Mouse (Mus musculus): ENCODE measurements at regions not wholly inside any gene's neighbourhood (a gene's known extent, or its start where the extent isn't known, plus 50 kb on each side); places are given as distances from the start of the nearest gene placed in this dataset.

GRCm38 (mm10) chr3:147101053-147101764 lies 249.0 kb downstream of the Ttll7 start:
- Histone ChIP-seq H3K9ac (ENCODE audit: low read depth, low read length) (no peak overlapping the region), H3K36me3 (ENCODE audit: control insufficient read depth, insufficient read depth, low read length) (no peaks in the 10 kb centered on the region), H3K4me3 (ENCODE audit: low read depth, low read length) (no peak overlapping the region), H3K9me3 (ENCODE audit: control insufficient read depth, low read length) (no peaks in the 10 kb centered on the region), H3K4me1 (replicated peaks; ENCODE audit: control insufficient read depth, insufficient read depth, low read length) (0 out of 2 replicates have a peak, but pooled peaks cover 2% of the 10 kb centered on the region), H3K27me3 (ENCODE audit: control insufficient read depth, insufficient read depth, low read length) (no peaks in the 10 kb centered on the region), H3K4me2 (replicated peaks; ENCODE audit: low read depth, low read length) (no peak overlapping the region), H3K27ac (ENCODE audit: low read depth, low read length) (no peak overlapping the region)
- DNase-seq (ENCODE audit: low spot score) (no peak), ATAC-seq (ENCODE audit: low FRiP score) (peak; percentile 31; the same call in 1 of the 2 replicates)
- 58% methylated on average over 7 of the region's 7 CpGs for WGBS

GRCm38 (mm10) chr3:147101765-147102113 lies 249.6 kb downstream of the Ttll7 start:
- Histone ChIP-seq H3K9me3 (ENCODE audit: control insufficient read depth, low read length) (no peaks in the 10 kb centered on the region), H3K27ac (ENCODE audit: low read depth, low read length) (no peak overlapping the region), H3K4me3 (ENCODE audit: low read depth, low read length) (no peak overlapping the region), H3K36me3 (ENCODE audit: control insufficient read depth, insufficient read depth, low read length) (no peaks in the 10 kb centered on the region), H3K9ac (ENCODE audit: low read depth, low read length) (no peak overlapping the region), H3K27me3 (ENCODE audit: control insufficient read depth, insufficient read depth, low read length) (no peaks in the 10 kb centered on the region), H3K4me1 (replicated peaks; ENCODE audit: control insufficient read depth, insufficient read depth, low read length) (0 out of 2 replicates have a peak, but pooled peaks cover 2% of the 10 kb centered on the region), H3K4me2 (replicated peaks; ENCODE audit: low read depth, low read length) (no peak overlapping the region)
- no peak for DNase-seq (ENCODE audit: low spot score)
- no peak; the same call in 1 of the 2 replicates for ATAC-seq (ENCODE audit: low FRiP score)
- 60% methylated on average over 3 of the region's 3 CpGs for WGBS

DNA sequence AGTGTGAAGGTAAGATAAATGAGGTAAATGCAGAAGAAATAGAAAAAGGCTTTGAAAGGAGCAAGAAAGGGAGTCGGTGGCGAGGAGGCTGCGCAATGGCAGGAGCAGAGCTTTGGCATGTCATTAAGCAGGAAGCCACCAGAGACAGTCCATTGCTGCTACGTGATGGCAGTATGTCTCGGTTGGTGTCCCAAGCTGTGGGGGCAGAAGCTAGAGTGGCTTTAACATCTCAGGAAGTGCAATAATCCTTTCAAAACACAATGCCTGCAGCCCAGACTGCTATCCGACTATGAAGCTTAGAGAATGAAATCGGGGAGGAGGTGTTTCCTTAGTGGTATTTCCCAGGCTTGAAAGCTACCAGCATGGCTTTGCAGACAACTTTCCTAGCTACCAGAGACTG lies 251.3 kb downstream of the Ttll7 start:
- no peak for DNase-seq (ENCODE audit: low spot score)
- Histone ChIP-seq H3K36me3 (ENCODE audit: control insufficient read depth, insufficient read depth, low read length) (no peaks in the 10 kb centered on the region), H3K4me2 (replicated peaks; ENCODE audit: low read depth, low read length) (no peak overlapping the region), H3K9me3 (ENCODE audit: control insufficient read depth, low read length) (no peaks in the 10 kb centered on the region), H3K4me3 (ENCODE audit: low read depth, low read length) (no peak overlapping the region), H3K27me3 (ENCODE audit: control insufficient read depth, insufficient read depth, low read length) (no peaks in the 10 kb centered on the region), H3K4me1 (replicated peaks; ENCODE audit: control insufficient read depth, insufficient read depth, low read length) (0 out of 2 replicates have a peak, but pooled peaks cover 2% of the 10 kb centered on the region), H3K9ac (ENCODE audit: low read depth, low read length) (no peak overlapping the region), H3K27ac (ENCODE audit: low read depth, low read length) (no peak overlapping the region)
- 64% methylated on average over 7 of the region's 7 CpGs for WGBS
- ATAC-seq (ENCODE audit: low FRiP score): no peak

- WGBS: 94% methylated on average over 4 of the region's 4 CpGs
- ATAC-seq (ENCODE audit: low FRiP score): no peak
- Histone ChIP-seq H3K36me3 (ENCODE audit: control insufficient read depth, insufficient read depth, low read length) (no peaks in the 10 kb centered on the region), H3K9ac (ENCODE audit: low read depth, low read length) (no peak overlapping the region), H3K4me2 (replicated peaks; ENCODE audit: low read depth, low read length) (no peak overlapping the region), H3K27me3 (ENCODE audit: control insufficient read depth, insufficient read depth, low read length) (no peaks in the 10 kb centered on the region), H3K9me3 (ENCODE audit: control insufficient read depth, low read length) (no peaks in the 10 kb centered on the region), H3K4me3 (ENCODE audit: low read depth, low read length) (no peak overlapping the region), H3K4me1 (replicated peaks; ENCODE audit: control insufficient read depth, insufficient read depth, low read length) (no peaks in the 10 kb centered on the region), H3K27ac (ENCODE audit: low read depth, low read length) (no peak overlapping the region)
- no peak for DNase-seq (ENCODE audit: low spot score)
Observed at GRCm38 (mm10) chr3:147117609-147118008, 265.4 kb downstream of the Ttll7 start.

DNA sequence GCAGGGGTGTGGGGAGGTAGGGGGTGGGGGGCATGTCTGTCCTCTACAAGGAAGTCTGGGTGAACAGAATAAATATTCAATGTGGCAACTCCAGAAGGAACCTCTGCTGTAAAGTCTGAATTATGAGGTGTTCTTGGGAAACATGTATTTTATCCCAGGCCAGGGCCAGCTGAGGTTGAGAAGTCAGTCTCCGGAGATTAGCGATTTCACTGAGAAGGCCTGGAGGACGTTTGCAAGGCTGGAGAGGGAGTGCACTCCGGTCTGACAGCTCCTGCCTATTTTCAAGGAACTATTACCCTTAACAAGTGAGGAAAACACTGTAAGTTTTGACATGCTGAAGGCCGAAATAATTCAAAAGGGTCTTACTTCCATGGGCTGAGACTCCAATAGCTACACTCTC lies 265.9 kb downstream of the Ttll7 start:
- 86% methylated on average over 5 of the region's 5 CpGs for WGBS
- Histone ChIP-seq H3K27ac (ENCODE audit: low read depth, low read length) (no peak overlapping the region), H3K9me3 (ENCODE audit: control insufficient read depth, low read length) (no peaks in the 10 kb centered on the region), H3K27me3 (ENCODE audit: control insufficient read depth, insufficient read depth, low read length) (no peaks in the 10 kb centered on the region), H3K36me3 (ENCODE audit: control insufficient read depth, insufficient read depth, low read length) (no peaks in the 10 kb centered on the region), H3K4me1 (replicated peaks; ENCODE audit: control insufficient read depth, insufficient read depth, low read length) (no peaks in the 10 kb centered on the region), H3K4me3 (ENCODE audit: low read depth, low read length) (no peak overlapping the region), H3K9ac (ENCODE audit: low read depth, low read length) (no peak overlapping the region), H3K4me2 (replicated peaks; ENCODE audit: low read depth, low read length) (no peak overlapping the region)
- DNase-seq (ENCODE audit: low spot score) (no peak), ATAC-seq (ENCODE audit: low FRiP score) (no peak)

DNA sequence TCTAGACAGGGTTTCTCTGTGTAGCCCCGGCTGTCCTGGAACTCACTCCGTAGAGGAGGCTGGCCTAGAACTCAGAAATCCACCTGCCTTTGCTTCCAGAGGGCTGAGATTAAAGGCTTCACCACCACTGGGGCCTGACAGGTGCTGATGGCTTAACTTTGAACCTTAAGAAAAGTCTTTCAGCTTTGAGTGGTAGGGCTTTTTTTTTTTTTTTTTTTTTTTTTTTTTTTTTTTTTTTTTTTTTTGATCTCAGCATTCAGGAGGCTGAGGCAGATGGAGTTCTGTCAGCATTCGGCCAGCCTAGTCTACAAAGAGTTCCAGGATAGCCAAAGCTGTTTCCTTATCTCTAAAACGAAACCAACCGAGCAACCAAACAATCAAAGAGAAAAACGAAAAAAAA lies 266.5 kb downstream of the Ttll7 start:
- Histone ChIP-seq H3K27me3 (ENCODE audit: control insufficient read depth, insufficient read depth, low read length) (no peaks in the 10 kb centered on the region), H3K4me1 (replicated peaks; ENCODE audit: control insufficient read depth, insufficient read depth, low read length) (no peaks in the 10 kb centered on the region), H3K27ac (ENCODE audit: low read depth, low read length) (no peak overlapping the region), H3K4me2 (replicated peaks; ENCODE audit: low read depth, low read length) (no peak overlapping the region), H3K9me3 (ENCODE audit: control insufficient read depth, low read length) (no peaks in the 10 kb centered on the region), H3K36me3 (ENCODE audit: control insufficient read depth, insufficient read depth, low read length) (no peaks in the 10 kb centered on the region), H3K9ac (ENCODE audit: low read depth, low read length) (no peak overlapping the region), H3K4me3 (ENCODE audit: low read depth, low read length) (no peak overlapping the region)
- ATAC-seq (ENCODE audit: low FRiP score) (no peak), DNase-seq (ENCODE audit: low spot score) (no peak)
- WGBS: 94% methylated on average over 6 of the region's 6 CpGs

DNA sequence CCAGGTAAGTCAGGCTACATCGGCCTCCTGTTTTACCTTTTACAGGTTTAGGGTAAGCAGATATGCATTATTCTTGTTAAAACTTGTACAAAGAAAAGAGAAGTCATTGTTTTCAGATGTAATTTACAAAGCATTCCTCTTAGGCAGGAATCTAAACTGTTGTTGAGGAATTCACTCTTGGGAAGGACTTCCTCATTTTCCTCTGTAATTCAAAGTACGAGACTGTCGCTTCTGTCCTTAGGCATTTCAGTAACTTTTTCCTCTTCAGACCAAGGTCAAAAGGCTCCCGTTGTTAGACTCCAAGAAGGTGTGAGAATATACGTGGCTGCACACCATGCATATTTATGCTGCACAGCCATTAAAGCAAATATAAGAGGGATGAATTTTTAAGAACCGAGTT lies 269.7 kb downstream of the Ttll7 start:
- ATAC-seq (ENCODE audit: low FRiP score) (no peak), DNase-seq (ENCODE audit: low spot score) (no peak)
- no peak overlapping the region for H3K9ac ChIP-seq (ENCODE audit: low read depth, low read length)
- no peaks in the 10 kb centered on the region for H3K4me1 ChIP-seq (replicated peaks; ENCODE audit: control insufficient read depth, insufficient read depth, low read length)
- WGBS: 84% methylated on average over 6 of the region's 6 CpGs
- no peak overlapping the region for H3K4me3 ChIP-seq (ENCODE audit: low read depth, low read length)
- no peaks in the 10 kb centered on the region for H3K9me3 ChIP-seq (ENCODE audit: control insufficient read depth, low read length)
- H3K27me3 ChIP-seq (ENCODE audit: control insufficient read depth, insufficient read depth, low read length): no peaks in the 10 kb centered on the region
- no peak overlapping the region for H3K27ac ChIP-seq (ENCODE audit: low read depth, low read length)
- H3K4me2 ChIP-seq (replicated peaks; ENCODE audit: low read depth, low read length): no peak overlapping the region
- no peaks in the 10 kb centered on the region for H3K36me3 ChIP-seq (ENCODE audit: control insufficient read depth, insufficient read depth, low read length)

DNA sequence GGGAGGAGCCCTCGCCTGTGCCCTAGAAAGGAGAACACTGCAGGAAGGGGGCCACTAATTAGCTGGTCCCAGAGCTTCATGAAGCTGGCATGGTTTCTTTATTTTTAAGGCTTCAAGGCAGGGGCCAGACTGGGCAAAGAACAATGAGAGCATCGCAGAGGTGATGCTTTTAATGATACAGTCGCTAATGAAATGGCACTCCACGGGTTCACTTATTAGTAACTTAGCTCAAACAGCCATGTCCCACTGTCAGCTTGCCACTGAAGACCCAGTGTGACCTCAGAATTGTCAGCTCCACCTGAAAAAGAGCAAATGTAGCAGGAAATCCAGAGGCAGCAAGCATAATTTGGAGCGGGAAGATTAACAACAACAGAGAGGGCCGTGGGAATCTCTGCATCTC lies 275.6 kb downstream of the Ttll7 start:
- H3K36me3 ChIP-seq (ENCODE audit: control insufficient read depth, insufficient read depth, low read length): no peaks in the 10 kb centered on the region
- ATAC-seq (ENCODE audit: low FRiP score): no peak
- DNase-seq (ENCODE audit: low spot score): no peak
- 79% methylated on average over 6 of the region's 6 CpGs for WGBS
- no peak overlapping the region for H3K4me2 ChIP-seq (replicated peaks; ENCODE audit: low read depth, low read length)
- H3K27me3 ChIP-seq (ENCODE audit: control insufficient read depth, insufficient read depth, low read length): no peaks in the 10 kb centered on the region
- H3K4me1 ChIP-seq (replicated peaks; ENCODE audit: control insufficient read depth, insufficient read depth, low read length): no peaks in the 10 kb centered on the region
- no peaks in the 10 kb centered on the region for H3K9me3 ChIP-seq (ENCODE audit: control insufficient read depth, low read length)
- H3K9ac ChIP-seq (ENCODE audit: low read depth, low read length): no peak overlapping the region
- no peak overlapping the region for H3K4me3 ChIP-seq (ENCODE audit: low read depth, low read length)
- no peak overlapping the region for H3K27ac ChIP-seq (ENCODE audit: low read depth, low read length)

DNA sequence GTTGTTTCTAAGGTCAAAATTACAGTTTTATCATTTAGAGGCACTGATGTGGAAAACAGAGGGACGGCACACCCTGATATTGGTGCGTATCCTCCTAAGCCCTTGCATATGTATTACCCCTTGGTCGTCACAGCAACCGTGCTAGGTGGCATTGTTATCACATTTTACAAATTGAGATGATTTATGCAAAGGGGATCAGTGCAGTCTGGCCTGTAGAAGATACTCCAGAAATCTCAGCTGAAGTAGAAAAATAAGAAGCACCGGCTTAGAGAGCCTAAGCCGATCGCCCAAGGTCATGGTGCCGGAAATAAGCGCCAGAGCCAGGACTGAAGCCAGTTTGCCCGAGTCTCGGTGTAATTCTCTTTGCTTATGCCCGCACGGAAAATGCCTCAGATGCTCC lies 280.7 kb downstream of the Ttll7 start:
- H3K27me3 ChIP-seq (ENCODE audit: control insufficient read depth, insufficient read depth, low read length): no peaks in the 10 kb centered on the region
- H3K4me2 ChIP-seq (replicated peaks; ENCODE audit: low read depth, low read length): no peak overlapping the region
- no peak overlapping the region for H3K9ac ChIP-seq (ENCODE audit: low read depth, low read length)
- 86% methylated on average over 13 of the region's 13 CpGs for WGBS
- no peak for DNase-seq (ENCODE audit: low spot score)
- H3K36me3 ChIP-seq (ENCODE audit: control insufficient read depth, insufficient read depth, low read length): no peaks in the 10 kb centered on the region
- no peaks in the 10 kb centered on the region for H3K9me3 ChIP-seq (ENCODE audit: control insufficient read depth, low read length)
- no peak overlapping the region for H3K4me3 ChIP-seq (ENCODE audit: low read depth, low read length)
- ATAC-seq (ENCODE audit: low FRiP score): no peak
- H3K4me1 ChIP-seq (replicated peaks; ENCODE audit: control insufficient read depth, insufficient read depth, low read length): no peaks in the 10 kb centered on the region
- H3K27ac ChIP-seq (ENCODE audit: low read depth, low read length): no peak overlapping the region
